12 mouse cellular contexts compared by ENCODE assay signal in the genomic region with DNA sequence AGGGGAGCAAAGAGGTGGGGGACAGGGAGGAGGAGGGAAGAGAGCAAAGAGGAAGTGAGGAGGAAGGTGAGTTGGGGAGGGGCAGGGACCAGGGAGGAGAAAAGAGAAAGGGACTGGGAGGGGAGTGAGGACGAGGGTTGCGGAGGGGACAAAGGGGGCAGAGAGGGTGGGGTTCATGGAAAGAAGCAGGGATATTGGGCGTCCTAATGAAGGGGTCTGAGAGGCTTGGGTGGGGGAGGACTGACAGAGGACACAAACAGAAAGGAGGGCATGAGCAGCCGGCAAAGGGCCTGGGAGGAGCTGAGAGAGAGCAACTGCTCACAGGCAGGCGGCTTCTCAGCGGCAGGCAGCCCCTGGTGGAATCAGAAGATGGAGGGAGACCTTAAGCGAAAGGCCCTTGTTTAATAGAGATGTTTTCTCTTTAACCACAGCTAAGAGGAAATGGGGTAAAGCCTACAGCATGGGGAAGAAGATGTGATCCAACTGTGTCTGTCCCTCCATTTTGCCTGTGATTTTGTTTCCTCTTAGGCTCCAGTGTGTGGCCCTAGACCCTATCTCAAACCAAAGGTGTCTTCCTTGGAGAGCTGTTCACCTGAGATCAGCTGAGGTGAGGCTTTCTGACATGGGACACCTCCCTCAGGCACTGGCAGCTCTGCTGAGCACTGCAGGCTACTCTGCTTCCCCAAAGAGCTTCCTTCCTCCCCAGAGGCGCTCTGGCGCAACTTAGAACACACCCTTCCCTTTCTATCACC.
DNase-seq lines count a peak whose midpoint lies in the region; ATAC-seq and TF ChIP-seq lines count a peak whose summit lies in the region.
"Had no signal": no experiment of that assay in that cellular context is flagged by ENCODE, and none has a peak within 500 bp of the region (broad histone marks: within the 10 kb centered on the region; RNA-seq: fewer than 3 reads in every experiment).

No protein-coding gene starts in this region.

- H3K4me1 ChIP-seq in bone marrow, adult 2 months (ENCODE audit: control insufficient read depth, insufficient read depth, low read length): peaks cover 7% of the 10 kb centered on the region; the same call in 1 of the 2 replicates

- 15% methylated on average over 9 of the region's 9 CpGs for WGBS in bone marrow, adult 2 months

- ATAC-seq in megakaryocyte, adult 5-6 weeks (ENCODE audit: poor library complexity, severe bottlenecking): peak; percentile 82

- 0 out of 2 replicates have a peak, but pooled peaks have one; percentile 36 for TF ChIP-seq POLR2A in bone marrow, adult 2 months (IDR thresholded peaks at IDR 0.05; ENCODE audit: borderline replicate concordance, control insufficient read depth, low read depth, low read length)

- peak; percentile 25 for DNase-seq in lung, postnatal 25 days (ENCODE audit: low spot score)
- DNase-seq in lung, postnatal 10 days: no peak
- DNase-seq in thymus, postnatal 25 days: peak; percentile 58
- DNase-seq in embryo, embryonic 10 days (ENCODE audit: low spot score): no peak
- DNase-seq in frontal cortex, adult 2 months (ENCODE audit: extremely low spot score in 1 of 2, low spot score in 1 of 2): no peak
- DNase-seq in layer of hippocampus, postnatal 14 days (ENCODE audit: low spot score in 2 of 2): no peak
- DNase-seq: left cerebral cortex, postnatal 4 days; right cerebral cortex, postnatal 14 days had no signal

- H3K4me3 ChIP-seq in bone marrow, adult 2 months (replicated peaks; ENCODE audit: control insufficient read depth, low read depth, low read length): peak overlapping the region; percentile 5
- H3K4me3 ChIP-seq: hindbrain, embryonic 15.5 days; midbrain, embryonic 12.5 days had no signal

- H3K27ac ChIP-seq in bone marrow, adult 2 months (ENCODE audit: control insufficient read depth, insufficient read depth, low read depth, low read length, poor library complexity): peak overlapping the region; percentile 91
- H3K27ac ChIP-seq: hindbrain, embryonic 15.5 days; midbrain, embryonic 12.5 days had no signal

- no peak for TF ChIP-seq CTCF in bone marrow, adult 2 months (IDR thresholded peaks at IDR 0.05; ENCODE audit: control insufficient read depth, insufficient read depth, low read length)

Comparison
In these comparisons a context has a peak if more than half of its experiments do, and no peak if none do; other contexts are left out.
1. DNase-seq: peak in lung, postnatal 25 days (single experiment) and thymus, postnatal 25 days (single experiment); none in lung, postnatal 10 days (single experiment), embryo, embryonic 10 days (single experiment), frontal cortex, adult 2 months (0 of 2) and layer of hippocampus, postnatal 14 days (0 of 2).